Mouse (Mus musculus) WW6 (cell line): Measurements from ENCODE around the gene Mdh2.

Experiments used
- DNase-seq: peaks from one replicate; pipeline ENCODE4 v3.0.0-alpha.2; 2013; ENCODE audit warnings: low read depth, low spot score

Gene Mdh2

GRCm38 (mm10) chr5:135778471-135779445, at the start of gene Mdh2:
Mdh2 (plus strand) TSS chr5:135778480.
- peak; percentile 99 for DNase-seq

- DNase-seq: no peak
Observed at GRCm38 (mm10) chr5:135729351-135729750, 48.9 kb upstream of the Mdh2 start.

DNA sequence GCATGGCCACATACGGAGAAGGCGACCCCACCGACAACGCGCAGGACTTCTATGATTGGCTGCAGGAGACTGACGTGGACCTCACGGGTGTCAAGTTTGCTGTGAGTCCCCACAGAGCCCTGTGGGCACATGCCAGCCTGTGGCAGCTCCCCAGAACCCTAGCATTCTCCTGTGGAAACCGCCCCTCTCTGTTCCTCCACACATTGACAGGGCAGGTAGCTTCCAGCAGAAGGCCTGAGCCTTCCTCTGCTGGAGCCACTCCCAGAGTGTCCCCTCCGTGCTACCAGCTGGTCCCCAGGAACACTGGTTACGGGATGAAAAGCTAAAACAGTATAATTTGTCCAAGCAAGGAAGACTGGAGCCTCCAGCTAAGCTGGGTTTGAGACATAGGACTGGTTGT, 48.0 kb upstream of the Mdh2 start:
- DNase-seq: no peak

DNA sequence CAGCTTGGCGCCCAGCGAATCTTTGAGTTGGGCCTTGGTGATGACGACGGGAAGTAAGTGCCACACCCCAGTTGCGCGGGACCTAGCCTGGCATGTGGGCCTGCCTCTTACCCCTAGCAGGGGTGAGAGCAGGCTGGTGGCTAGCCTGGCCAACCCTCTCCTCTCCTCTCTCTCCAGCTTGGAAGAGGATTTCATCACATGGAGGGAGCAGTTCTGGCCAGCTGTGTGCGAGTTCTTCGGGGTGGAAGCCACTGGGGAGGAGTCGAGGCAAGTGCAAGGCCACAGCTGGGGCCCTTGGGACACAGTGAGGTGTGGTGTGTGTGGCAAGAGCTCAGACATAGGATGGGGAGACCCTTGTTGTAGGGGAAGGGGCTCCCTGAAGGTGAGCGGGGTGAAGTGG, 47.4 kb upstream of the Mdh2 start:
- DNase-seq: no peak

- DNase-seq: no peak
Observed at GRCm38 (mm10) chr5:135731322-135731721, 47.0 kb upstream of the Mdh2 start.

DNA sequence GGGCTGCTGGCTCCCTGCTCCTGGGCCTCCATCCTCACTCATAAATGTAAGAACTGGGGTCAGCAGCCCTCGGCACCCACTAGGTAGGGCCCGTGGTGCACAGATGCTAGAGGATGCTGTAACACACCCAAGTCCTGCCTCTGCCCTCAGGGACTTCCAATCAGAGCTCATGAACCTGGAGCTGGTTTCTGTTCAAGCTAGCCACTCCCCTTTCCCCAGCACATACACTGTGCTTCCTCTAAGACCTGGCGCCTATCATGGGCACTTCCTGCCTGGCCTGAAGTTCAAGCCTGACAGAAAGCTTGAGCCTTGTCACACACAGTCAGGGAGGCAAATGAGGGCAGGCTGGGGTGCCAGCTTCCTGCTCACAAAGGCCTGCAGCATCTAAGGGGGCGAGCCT, 45.2 kb upstream of the Mdh2 start:
- DNase-seq: no peak

GRCm38 (mm10) chr5:135734057-135734680, 44.1 kb upstream of the Mdh2 start:
- no peak for DNase-seq

DNA sequence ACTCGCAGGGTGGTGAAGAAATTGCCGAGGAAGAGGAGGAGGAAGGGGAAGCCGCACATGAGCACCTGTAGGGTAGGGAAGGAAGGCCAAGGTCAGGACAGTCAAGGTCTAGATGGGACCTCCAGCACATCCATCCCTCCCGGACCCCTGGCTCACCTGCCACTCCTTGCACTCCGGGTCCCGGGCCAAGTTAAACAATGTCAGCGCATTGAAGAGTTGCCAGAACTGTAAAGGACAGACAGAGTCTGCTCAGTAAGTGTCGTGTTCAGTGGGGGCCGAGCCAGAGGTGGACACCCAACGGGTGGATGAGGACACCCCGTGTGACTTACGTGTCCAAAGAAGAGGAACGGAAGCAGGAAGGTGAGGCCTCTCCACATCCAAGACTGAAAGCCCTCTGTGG, 42.5 kb upstream of the Mdh2 start:
- DNase-seq: no peak

DNA sequence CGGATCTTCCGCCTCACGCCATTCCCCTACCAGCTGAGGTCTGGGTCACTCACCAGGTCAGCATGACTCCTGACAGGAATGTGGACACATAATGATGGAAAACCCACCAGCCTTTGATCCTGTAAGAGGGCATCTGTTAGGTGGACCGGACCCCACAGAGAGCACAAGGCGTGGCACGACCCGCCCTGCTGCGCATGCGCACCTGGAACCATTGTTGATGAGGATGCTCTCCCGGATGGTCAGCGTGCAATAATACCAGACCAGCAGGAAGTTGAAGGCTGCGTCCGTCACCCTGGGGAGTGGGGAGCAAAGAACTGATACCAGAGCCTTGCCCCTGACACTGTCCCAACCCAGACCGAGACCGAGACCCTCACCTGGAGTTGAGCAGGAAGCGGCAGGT, 41.7 kb upstream of the Mdh2 start:
- DNase-seq: no peak

- no peak for DNase-seq
Observed at GRCm38 (mm10) chr5:135737154-135737553, 41.1 kb upstream of the Mdh2 start.

DNA sequence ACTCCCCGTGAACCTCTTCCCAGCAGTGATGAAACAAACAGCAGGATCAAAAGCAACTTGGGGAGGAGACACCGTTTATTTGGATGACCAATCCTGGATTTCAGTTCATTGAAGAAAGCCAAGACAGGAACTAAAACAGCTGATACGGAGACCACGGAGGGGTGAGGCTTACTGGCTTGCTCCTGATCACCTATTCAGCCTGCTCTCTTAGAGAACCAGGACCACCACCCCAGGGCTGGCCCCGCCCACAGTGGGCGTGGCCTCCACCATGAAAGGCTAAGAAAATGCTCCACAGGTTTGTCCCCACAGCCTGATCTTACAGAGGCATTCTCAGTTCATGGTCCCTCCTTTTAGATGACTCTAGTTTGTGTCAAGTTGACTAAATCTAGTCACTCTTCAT, 40.0 kb upstream of the Mdh2 start:
- no peak for DNase-seq

GRCm38 (mm10) chr5:135742156-135742555, 36.1 kb upstream of the Mdh2 start:
- DNase-seq: no peak

DNA sequence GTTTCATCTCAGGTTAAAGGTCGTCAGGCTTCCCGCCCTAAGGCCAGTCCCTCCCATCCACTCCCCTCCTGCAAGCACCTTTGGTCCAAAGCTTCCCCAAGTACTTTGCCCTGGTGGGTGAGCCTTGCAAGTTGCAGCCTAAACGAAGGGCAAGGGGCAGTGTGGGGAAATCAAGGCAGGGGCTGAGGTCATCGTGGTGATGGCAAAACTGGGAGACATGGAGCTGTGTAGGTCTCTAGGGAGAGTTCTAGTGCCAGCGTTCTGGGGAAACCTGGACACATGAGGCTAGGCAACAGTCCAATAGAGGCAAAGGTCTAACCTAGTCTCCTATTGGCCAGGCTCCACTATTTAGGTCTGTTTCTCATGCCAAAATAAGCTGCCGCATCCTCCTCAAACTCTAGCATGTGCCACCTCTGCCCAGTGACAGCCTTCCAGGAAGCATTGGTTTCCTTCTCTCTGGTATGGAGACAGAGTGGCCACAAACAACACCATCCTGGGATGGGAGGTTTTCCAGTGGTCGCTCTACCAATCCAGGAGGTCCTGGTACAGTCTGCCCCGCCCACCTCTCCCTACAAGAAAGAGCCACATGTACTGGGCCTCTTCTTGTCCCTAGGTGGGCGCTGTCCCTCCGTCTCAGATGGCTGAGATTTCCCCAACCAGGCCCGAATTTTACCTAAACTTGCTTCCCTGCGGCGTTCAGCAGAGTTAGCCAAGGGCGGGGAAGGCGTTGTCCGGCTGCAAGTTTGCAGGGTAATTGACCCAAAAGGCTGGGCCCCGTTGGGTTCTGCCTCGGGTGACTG, 35.1 kb upstream of the Mdh2 start:
- DNase-seq: no peak

DNA sequence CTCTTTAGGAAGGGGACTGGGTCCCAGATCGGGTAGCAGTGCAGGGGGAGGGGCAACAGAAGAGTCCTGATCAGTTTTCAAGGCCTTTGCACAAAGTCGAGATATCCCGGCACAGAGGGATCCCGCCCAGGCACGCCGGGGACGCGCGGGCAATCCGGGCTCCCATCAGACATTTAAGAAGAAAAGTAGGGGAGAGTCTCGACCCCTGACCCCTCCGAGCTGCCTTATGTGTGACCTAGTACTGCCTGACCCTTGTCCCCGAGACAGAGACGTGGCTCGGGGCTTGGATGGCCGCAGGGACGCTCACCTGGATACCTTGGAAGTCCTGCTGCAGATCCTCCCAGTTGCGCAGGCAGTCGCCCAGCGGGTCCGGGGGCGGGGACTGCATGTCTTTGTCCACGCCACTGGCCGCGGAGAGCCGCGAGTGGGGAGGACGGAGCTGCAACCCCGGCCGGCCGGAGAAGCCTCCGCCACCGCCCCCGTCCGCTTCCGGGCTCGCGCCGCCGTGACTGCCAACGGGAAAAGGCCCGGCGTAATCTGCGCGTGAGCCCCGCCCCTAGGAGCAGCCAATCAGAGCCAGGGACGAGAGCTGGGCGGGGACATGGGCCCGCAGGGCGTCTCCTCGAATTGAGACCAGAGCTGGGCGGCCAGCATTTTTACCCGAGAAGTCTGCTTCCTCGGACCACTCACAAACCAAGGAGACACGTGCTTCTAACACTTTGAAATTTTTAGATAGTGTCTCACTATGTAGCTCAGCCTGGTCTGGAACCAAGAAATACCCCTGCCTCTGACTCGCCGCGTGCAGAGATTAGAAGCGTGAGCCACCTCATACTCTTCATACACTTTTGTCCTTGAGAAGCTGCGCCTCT, 34.3 kb upstream of the Mdh2 start, which contains the start of gene Tmem120a:
TSS of gene Tmem120a (minus strand) at position 708 of the 869 bp plus-strand sequence.
- DNase-seq: peak; percentile 69

GRCm38 (mm10) chr5:135744742-135745141, 33.5 kb upstream of the Mdh2 start:
- DNase-seq: no peak

DNA sequence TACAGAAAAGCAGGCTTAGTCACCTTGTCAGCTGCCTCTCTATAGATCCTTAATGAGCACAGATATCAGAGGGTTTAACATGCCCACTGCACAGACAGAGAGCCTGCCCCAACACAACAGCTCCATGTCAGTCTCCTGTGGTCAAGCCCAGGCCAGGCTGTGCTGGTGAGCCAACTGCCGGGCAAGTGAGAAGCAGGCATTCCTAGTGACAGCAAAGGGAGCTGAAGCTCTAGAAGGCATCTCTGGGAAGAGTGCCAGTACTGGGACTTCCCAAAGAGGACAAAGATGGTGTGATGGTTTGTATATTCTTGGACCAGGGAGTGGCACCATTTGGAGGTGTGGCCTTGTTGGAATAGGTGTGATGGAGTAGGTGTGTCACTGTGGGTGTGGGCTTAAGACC, 27.2 kb upstream of the Mdh2 start:
- DNase-seq: no peak

- DNase-seq: no peak
Observed at GRCm38 (mm10) chr5:135751595-135751994, 26.7 kb upstream of the Mdh2 start.

GRCm38 (mm10) chr5:135761881-135762280, 16.4 kb upstream of the Mdh2 start:
- DNase-seq: no peak

GRCm38 (mm10) chr5:135763526-135763925, 14.8 kb upstream of the Mdh2 start:
- no peak for DNase-seq

- DNase-seq: no peak
Observed at GRCm38 (mm10) chr5:135764971-135765370, 13.3 kb upstream of the Mdh2 start.

DNA sequence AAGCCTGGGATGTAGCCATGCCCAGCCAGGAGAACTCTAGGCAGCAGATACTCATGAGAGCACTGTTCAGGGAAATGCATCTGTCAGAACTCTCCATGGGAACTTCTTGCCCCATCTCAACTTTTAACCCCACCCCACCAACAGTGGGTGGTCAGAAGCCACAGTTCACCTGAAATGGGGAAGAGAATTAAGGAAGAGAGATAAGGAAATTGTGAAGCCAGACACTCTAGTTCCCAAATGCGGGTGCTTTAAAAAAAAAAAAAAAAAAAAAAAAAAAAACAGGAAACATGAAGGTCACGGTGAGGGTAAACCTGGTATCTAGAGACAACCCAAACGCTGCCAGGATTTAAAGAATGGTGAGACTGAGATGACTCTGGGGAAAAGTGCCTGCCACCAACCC, 5.8 kb upstream of the Mdh2 start:
- no peak for DNase-seq
